Mouse (Mus musculus) cerebellum, postnatal 36 days (tissue): ENCODE measurements at regions not wholly inside any gene's neighbourhood (a gene's known extent, or its start where the extent isn't known, plus 50 kb on each side); places are given as distances from the start of the nearest gene placed in this dataset.
"Not testable (repeated sequence)": the region's sequence is repeated elsewhere in the genome, so short reads cannot be mapped to it uniquely, and the experiment has no call there.

Source experiments
- DNase-seq, 2 experiments: peaks; one replicate each; pipeline ENCODE4 v3.0.0; 2021 to 2022; ENCODE audit warnings: mixed read lengths in 2 of 2

DNA sequence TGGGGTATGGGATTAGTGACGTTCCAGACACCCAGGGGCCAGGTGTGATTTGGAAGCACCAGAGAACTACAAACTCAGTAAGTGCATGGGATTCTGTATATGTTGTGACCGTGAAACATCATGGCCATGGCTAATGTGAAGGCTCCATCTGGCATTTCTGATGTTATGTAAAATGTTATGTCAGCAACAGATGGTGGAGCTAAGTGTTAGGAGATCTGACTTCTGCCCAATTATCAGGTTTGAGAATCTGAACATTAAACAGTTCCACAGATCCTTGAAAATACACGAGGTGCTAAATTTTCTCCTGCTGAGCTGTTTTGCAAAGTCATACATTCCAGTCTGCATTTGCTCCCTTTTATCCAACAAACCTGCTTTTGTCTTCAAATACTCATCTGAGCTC, 223.6 kb upstream of the Egfl6 start:
- no peak for DNase-seq

DNA sequence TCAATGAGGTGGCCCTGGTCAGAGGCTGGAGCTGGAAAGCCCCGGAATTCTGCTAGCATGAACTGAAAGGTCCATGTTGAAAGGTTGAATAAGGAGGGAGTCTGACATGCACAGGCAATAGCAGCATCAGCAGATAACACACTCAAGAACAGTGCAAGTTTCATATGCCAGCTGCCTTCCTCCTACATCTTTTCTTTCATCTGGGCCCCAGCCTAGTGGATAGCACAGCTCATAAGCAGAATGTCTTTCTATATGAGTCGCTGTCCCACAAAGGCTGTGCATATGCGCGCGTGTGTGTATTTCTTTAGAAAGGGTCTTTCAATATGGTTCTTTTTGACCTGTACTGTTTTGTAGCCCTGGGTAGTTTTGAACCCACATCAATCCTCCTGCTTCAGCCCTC, 222.7 kb upstream of the Egfl6 start:
- no peak for DNase-seq

DNA sequence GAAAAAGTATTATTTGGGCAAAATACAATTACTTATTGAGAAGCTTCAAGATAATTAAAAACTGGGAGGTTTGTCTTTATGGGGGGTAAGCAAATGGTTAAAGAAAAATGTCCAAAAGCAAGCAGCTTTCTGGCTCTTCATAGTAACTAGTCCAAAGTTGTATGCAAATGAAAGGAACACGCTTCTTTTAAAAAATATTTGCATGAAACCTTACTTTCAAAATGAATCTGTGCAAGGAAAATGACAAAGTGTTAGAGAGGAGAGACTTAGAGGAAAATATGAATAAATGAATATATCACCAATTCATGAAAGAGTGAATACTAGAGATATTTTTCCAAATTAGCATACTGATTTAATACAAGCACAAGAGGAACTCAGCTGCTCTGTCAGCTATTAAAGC, 220.4 kb upstream of the Egfl6 start:
- no peak for DNase-seq

DNA sequence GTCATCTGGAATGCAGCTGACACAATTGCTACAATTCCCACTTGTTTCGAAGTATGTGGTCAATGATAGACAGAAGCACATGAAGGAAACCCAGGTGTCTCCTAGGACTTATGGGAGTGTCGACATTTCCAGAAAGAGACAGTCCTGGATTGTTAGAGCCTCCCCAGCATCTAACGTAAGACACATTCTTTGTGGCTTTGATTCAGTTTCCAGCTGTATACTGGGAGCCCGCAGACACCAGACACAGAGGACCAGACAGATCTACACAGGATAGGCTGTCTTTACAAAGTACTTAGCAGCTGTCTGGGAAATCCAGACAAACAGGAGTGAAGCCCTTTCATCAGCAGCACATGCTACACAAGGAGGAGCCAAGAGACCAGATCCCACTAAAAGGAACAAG, 220.0 kb upstream of the Egfl6 start:
- DNase-seq, result no peak

DNA sequence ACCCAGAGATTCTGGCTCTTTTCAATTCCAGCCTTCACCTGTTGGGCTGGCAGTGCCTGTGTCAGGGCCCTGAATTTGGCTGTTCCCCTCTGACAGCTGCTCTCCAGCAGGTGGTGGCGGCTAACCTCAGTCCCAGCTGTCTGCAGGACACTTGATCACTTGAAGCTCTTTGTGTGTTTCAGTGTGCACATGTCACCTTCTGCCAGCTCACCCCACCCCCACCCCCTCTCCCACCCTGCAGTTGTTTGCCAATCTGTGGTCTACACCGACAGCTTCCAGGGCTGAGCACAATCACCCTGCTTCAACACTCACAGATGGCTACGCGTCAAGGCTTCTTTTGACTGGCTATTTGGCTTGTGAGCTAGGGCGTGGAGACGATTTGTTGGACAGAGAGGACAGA, 217.7 kb upstream of the Egfl6 start:
- DNase-seq, result peak; percentile 37 to 61

DNA sequence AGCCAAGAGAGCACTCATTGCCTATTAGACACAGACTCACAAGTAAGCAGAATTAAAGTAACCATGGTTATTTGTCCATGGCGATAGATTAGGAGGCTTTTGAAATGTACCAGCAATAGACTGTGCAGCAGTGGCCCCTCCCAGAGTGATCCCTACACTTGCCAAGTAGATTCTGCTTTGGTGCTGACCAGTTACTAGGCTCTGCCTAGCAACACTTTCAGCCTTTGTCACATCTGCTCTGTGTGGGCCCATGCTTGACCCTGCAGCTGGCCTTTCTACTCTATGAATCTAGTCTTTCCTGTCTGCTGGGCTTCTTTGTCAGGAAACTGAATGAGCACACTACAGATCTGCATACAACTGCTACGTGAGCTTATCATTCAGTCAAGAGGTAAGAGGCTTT, 215.5 kb upstream of the Egfl6 start:
- DNase-seq, result no peak

DNA sequence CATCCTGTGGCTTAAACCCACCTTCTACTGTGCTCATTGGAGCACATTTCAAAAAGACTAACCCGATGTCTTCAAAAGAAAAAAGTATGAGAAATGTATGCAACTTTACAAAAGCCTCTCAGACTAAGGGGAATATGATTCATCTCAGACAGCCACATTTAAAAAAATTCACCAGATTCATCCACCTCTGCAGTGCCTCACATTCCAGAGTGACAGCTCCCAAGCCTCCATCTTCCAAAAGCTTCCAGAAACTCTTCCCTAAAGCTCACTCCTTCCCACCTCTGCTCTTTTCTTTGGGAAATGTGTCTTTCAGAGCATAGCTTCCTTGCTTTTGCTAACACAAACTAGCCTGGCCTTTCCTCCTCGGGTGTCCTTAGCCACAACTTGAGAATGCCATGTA, 210.1 kb upstream of the Egfl6 start:
- DNase-seq, result no peak

DNA sequence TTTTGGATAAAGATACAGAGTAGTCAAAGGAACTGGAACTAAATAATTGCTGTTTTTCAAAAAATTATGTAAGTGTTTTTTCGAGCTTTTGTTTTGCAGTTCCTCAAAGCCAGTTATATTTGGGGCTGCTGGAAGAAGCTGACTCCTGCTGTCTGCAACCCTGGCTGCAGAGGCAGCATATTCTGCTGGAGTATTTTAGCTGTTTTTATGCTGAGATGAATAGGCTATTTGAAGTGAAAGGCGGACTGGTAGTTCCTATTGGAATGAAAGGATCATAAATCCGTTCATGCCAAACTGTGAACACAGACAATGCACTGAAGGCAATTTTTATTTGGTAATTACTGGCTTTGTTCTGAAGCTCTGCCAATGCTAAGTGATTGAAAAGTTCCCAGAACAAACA, 203.5 kb upstream of the Egfl6 start:
- no peak for DNase-seq

DNA sequence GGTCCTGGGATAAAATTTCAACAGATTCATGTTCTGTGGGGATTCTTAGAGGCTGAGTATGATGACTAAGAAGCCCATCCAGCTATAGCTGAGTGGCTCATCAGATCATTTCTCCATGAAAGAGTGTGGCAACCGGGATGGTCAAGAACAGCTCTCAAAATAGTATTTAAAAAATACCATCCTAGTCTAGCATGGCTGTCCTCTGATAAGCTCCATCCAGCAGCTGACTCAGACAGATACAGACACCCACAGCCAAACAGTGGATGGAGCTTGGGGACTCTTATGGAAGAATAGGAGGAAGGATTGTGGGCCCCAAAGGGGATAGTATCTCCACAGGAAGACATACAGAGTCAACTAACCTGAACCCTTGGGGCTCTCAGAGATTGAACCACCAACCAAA, 201.6 kb upstream of the Egfl6 start:
- DNase-seq, result not testable (repeated sequence)

DNA sequence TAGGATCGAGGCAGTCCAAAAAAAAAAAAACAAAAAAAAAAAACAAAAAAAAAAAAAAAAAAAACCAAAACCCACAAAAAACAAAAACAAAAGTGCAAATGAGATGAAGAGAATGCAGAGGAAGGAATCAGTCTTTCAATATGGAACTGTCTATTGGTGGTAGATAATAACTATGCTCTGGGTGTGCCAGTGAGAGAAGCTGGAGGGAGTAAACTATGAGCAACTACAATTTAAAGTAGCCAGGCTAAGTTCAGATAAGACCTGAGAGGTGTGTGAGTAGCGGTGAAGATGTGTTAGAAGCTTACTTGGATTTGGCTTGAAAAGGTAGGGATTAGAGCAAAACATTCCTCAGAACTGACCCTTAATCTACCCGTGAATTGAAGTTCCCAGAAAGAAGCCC, 200.1 kb upstream of the Egfl6 start:
- DNase-seq, result no peak

DNA sequence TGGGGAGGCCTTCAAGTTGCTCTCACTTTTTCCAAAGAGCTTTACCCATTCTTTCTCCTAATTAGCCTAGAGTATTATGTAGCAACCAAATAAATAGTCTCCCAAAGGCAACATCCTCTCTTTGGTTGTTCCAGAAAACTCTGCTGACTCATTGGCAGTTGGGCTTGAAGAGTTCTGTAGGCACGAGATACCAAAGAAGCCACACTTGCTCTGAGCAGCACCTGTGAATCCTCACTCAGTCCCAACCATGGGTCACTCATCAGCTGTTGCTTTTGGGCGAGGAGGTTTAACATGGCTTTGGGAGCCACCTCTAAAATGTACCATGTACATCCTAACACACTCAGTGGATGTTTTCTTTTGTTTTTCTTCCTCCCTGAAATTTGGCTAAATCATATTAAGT, 197.9 kb upstream of the Egfl6 start:
- no peak for DNase-seq

DNA sequence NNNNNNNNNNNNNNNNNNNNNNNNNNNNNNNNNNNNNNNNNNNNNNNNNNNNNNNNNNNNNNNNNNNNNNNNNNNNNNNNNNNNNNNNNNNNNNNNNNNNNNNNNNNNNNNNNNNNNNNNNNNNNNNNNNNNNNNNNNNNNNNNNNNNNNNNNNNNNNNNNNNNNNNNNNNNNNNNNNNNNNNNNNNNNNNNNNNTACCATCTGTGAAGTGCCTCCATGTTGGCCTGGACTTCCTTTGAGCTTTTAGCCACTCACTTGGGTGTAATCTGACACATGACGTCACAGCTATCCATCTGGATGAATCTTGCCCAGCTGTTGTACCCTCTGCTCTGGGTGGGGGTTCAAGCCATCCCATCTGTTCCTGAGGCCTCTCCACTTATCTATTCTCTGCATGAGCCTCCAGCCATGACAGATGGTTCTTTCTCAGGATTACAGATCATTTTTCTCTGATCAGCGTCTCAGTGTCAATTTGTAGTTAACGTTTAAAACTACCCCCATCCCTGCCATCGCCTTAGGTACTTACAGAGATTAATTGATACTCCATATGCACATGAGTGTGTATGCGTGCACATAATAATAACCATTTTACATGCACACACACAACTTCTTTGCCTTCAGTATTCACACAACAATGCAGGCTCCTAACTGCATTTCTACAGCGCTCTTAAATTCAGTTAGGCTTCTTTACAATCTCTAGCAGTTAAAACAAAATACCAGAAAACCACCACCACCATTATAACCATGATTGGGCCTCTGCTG, 194.0 kb upstream of the Egfl6 start:
- DNase-seq, result no peak

DNA sequence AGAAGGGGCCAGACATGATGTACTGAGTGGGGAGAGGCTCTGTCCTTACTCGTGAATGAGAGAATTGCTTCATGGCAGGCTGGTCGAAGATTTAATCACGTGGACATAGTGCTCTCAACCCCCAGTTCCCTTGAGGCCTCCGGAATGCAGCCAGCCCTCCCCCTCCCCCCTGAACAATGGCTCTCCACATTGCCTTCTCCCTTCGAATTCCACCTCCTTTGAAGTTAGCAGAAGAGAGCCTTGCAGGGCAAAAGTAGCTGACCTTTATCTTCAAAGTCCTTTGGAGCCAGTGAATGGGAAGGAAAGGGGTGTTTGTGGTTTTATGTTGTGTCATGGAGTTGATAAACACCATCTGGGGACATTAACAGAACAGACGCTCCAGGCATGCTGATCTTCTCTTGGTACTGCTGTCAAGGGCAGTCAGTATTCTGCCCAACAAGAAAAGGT, 187.9 kb upstream of the Egfl6 start:
- no peak for DNase-seq

DNA sequence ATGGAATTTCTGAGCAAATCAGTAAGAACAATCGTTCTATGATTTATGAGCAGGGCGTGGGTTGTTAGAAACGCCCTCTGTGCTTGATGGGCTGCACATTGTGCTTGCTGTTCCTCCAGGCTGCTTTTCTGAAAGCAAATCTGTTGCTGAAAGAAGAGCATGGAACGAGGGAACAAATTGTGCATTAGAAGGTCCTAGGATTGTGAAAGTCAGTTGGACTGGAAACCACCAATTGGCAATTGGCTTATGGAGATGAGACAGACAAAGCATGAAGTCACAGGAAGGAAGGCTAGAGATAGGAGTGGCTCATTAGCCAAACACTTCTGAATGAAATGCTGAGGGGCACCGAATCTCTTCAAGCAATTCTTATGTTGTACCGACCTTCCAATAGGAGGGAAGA, 181.5 kb upstream of the Egfl6 start:
- no peak for DNase-seq

DNA sequence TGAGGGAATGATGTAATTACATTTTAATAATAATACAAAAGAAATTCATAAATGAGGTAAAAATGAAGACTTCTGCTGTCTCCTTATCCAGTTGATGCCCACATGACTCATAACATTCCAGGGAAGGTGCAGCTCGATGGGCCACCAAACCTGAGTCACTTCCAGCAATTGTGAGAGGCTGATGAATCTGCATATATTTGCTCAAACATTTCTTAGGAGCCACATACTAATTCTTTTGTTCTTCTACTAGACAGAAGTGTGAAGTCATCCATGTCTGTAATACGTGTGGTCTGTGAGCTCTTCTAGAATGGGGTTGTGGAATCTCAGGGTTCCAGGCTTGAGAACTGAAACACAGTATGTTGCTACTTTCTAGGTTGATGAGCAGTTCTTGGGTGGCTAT, 180.1 kb upstream of the Egfl6 start:
- DNase-seq, result no peak

DNA sequence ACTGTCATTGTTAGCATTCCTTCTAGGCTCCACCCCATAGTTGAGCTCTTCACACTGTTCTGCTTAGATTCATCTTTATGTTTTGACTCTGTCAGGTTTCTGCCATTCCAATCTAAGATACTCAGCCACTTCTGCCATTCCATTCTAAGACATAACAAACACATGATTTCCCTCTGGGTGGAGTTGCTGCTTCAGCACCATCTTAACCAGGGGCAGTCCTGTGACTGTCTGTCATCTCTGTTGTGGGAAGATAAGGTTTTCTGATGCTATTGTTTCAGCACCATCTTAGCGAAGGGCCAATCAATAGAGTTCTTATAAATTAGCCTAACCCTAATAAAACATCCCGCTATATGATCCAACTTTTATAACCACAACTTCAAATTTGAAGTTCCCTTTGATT, 176.6 kb upstream of the Egfl6 start:
- DNase-seq, result no peak

DNA sequence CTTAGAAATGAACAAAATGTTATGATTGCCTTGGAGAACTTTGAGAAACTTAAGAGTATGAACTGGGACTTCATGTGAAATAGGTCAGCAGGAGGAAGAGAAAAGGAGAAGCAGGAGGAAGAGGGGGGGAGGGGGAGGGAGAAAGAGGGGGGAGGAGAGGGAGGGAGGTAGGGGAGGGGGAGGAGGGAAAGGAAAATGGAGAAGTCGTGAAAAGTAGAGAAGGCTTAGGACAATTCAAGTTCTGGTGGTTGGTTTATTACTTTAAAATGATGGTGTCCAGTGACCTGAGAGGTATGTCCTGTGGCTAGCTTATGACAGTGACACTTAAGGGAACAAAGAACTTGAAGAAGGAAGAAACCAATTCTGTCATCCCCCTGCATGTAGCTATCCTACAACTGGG, 171.6 kb upstream of the Egfl6 start:
- no peak for DNase-seq

DNA sequence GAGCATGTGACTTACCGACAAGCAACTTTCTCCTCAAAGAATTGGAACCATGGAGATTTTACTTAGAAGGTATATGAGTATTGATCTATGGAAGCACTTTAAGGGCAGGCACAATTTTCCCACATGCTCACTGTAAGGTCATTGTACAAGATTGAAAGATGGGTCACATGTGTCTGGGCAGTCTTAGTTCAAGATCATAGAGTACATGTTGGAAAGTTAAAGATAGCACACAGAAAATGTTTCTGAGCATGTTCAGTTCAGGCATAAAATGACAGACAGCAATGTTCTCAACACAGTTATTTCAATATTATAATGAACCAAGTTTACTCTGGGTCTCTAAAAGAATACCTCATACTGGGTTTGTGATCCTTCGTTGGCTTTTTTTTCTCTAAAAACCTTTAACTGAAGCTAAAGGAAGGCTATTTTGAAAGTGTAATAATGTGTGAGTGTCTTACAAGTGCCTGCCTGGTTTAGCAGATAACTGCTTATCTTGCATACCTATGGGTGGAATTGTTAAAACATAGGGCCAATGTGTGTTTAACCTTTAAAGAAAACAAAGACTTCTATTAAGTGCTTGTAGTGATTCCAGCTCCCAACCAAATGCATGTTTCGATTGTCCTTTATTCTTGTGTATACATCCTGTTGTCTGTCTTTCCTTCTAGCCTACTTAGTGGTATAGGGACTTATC, 169.6 kb upstream of the Egfl6 start:
- DNase-seq, result no peak

DNA sequence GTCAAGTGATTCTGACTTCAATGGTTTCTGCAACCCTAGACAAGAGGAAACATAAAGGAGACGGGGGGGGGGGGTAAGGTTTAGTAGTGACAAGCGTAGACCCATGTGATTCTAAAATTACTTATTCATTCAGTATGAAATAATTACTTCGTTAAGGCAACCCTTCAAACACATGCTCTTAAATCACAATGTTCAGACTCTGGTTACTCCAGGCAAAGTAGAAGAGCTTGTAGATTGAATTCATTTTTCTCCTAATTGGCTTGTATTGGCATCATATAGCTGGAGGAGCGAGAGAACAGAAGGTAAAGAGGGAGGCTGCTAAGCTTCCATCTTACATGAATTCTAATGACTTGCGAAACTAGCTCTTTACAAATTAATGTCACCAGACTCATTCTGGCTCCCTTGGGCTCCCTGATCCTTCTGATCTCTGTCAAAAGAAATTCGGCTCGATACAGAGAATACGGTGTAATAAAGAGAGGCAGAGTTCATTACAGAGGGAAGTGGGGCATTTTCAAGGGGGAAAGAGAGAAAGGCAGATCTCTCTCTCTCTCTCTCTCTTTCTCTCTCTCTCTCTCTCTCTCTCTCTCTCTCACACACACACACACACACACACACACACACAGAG, 163.6 kb upstream of the Egfl6 start:
- DNase-seq, result no peak

DNA sequence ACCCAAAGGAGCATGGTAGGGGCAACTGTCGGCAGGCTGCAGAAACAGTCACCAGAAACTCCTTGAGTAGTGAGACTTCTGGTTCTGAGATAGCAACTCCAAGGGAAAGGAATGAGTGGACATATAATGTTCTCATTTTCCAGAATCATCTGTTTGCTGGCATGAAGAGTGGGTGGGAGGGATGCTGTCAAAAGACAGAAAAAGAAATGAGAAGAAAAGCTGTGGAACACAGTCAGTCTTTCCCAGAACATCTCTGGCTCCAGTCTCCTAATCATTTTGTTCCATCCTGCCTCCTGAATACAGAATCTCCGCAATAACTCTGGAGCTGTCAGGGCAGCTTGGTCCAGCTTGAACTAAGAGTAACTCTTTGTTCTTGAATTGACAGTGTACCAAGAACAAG, 145.8 kb upstream of the Egfl6 start:
- no peak for DNase-seq

DNA sequence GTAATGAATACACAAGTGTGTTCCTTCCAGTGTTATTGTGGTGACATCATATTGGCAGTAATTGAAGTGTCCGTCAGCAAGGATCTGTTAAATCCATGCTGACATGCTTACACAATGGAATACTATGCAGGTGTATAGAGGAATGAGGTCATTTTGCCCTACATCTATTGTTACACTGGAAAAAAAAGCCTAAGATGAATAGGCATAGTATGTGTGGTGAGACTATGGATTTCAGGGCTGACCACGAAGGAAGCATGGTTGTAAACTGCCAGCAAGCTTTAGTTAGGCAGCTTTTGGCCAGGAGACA, 143.1 kb upstream of the Egfl6 start:
- DNase-seq, result no peak

DNA sequence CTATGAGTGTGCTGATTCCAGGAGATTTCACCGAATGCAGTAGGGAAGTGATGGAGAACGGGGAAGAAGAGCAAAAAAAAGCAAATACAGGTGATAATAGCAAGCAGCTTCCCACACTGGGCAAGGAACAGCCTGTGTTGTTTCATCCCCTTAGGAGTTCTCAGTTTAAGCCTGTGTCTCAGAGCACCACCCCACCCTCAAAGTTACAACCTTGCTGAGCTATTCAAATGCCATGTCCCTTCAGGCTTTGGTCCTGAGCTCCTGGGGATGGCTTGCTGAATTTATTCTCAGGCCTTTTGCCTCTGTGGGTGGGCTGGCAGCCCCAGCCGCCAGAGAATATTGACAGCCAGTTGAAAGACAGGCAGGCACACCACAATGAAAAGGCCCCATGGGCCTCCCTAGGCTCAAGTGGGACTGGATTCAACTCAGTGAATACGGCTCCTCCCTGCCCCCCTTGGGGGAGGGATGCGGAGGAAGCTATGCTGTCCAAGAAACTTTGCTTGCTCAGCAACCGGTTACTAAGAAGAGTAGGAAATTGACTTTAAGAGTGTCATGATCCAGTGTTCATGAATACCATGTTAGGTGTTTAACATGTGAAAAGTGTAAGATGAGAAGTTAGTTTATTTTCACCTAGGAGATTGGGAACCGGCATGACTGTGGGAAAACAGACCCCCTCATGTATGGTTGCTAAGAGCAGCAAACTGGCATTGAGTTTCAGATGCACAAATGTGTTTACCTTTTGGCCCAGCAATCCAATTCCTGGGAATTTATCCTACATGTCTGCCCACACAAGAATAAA, 142.5 kb upstream of the Egfl6 start:
- DNase-seq, result no peak

DNA sequence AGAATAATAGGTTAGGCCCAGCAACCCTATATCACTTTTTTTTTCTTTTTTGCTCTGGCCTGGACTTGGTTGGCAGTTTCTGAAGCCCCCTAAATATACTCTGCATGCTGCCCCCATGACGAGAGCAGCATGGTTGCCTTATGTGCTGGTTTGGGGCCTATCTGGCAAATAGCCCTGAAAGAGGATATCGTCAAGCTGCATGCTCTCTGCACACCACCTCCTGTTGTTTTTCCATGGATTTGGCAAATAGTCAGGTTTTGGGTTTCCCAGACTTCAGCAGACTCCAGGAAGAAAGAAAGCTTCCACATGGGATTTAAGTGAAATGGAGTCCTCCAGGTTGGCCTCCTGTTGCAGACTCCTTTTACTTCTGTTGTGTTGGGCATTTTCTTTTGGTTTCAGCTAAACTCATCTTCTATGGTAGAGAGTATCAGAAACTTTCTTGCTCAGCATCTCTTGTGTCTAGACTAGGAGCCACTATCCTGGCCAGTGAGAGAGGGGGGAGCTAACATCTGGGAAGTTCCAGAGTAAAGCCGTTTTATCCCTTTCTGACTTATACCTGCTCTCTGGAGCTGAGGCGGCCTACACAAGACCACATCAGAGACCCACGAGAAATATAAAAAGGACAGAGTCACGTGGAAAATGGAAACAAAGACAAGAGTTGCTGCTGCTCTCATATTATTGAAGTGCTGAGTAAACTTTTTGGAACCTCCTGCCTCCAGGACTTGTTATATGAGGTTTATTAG, 140.4 kb upstream of the Egfl6 start:
- no peak for DNase-seq
